Mouse (Mus musculus): ENCODE data around the gene Noxred1. TPM values are rescaled to one million over a fixed set of nuclear protein-coding genes. Genes with fewer than 3 reads are reported as not detected.

Gene Noxred1
- total and polyA plus RNA-seq, 3 experiments: 5.1 to 10.4 (median 6.9) TPM

DNA sequence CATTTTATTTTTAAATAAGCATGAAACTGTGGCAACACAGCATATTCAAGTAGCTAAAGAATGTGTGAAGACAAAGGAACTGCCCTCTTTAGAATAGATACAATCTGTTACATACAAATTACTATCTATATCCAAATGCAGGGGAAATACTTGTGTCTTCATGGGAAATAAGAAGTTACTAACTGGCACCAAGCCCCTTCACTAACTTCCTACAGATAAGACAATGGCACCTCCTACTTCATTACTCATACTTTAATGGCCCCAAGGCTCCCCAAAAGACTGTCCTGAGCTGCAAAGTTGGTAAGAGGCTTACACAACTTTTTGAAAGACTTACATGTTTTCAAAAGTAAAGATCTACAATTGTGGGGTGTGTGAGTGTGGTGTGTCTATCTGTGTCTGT, 20.9 kb downstream of the Noxred1 start:
- Histone ChIP-seq H3K9ac (ENCODE audit: insufficient read depth, low read depth) (no peak overlapping the region), H3K36me3 (replicated peaks in 1 of 2; ENCODE audit: control insufficient read depth in 1 of 2, insufficient read depth in 1 of 2, low read length in 1 of 2) (peaks cover 0 to 6% of the 10 kb centered on the region in 2 experiments), H3K4me3 (replicated peaks in 1 of 3; ENCODE audit: low read depth in 2 of 3, low read length in 2 of 3, poor library complexity in 1 of 3) (no peak overlapping the region), H3K27ac (ENCODE audit: insufficient read depth, low read depth) (no peak overlapping the region), H3K27me3 (replicated peaks) (no peaks in the 10 kb centered on the region), H3K4me1 (ENCODE audit: control insufficient read depth in 1 of 2, insufficient read depth in 2 of 2) (peaks cover 0 to 6% of the 10 kb centered on the region in 2 experiments; a peak in 1 of 4 replicates), H3K79me2 (replicated peaks; ENCODE audit: control insufficient read depth, extremely low read depth, insufficient read depth, poor library complexity, severe bottlenecking) (no peaks in the 10 kb centered on the region), H3K9me3 (replicated peaks; ENCODE audit: low read length) (no peaks in the 10 kb centered on the region), H3K4me2 (ENCODE audit: insufficient read depth, low read depth, poor library complexity, severe bottlenecking) (no peak overlapping the region)
- no peak for DNase-seq (ENCODE audit: extremely low read depth)
- TF ChIP-seq ZC3H11A (IDR thresholded peaks at IDR 0.05; ENCODE audit: low read depth, low read length) (no peak), GABPA (IDR thresholded peaks at IDR 0.05; ENCODE audit: insufficient replicate concordance, low read depth, low read length) (no peak), MYC (IDR thresholded peaks at IDR 0.05; ENCODE audit: low read depth, low read length) (no peak), MXI1 (IDR thresholded peaks at IDR 0.05; ENCODE audit: low read depth, low read length) (no peak)
- dilution Hi-C loops (cut with MboI; ENCODE audit: extremely low pct_ligation_motif_present, extremely low pct_unique_long_range_greater_than_20kb, low sequenced_read_pairs): no loop called here
- in situ Hi-C loops (cut with MboI; ENCODE audit: low pct_ligation_motif_present, low pct_unique_long_range_greater_than_20kb, low sequenced_read_pairs): no loop called here

DNA sequence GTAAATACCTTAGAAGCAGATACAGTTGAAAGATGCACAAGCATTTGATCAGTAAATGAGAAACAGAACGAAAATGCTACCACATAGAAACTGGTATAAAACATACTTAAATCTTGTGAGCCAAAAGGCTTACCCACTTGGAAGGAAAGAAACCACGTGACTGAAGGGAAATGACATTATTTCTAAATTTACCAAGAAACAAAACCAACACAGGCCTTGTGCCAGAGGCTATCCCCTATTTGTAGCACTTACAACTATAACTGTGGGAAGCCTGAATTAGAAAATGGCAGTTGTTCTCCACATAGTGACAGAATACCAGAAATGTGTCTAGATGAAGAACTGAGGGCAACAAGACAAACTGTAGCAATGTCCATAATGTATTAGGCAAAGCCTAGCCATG, 22.5 kb downstream of the Noxred1 start:
- peaks cover 0 to 4% of the 10 kb centered on the region in 2 experiments for H3K36me3 ChIP-seq (replicated peaks in 1 of 2; ENCODE audit: control insufficient read depth in 1 of 2, insufficient read depth in 1 of 2, low read length in 1 of 2)
- dilution Hi-C loops (cut with MboI; ENCODE audit: extremely low pct_ligation_motif_present, extremely low pct_unique_long_range_greater_than_20kb, low sequenced_read_pairs) (no loop called here), in situ Hi-C loops (cut with MboI; ENCODE audit: low pct_ligation_motif_present, low pct_unique_long_range_greater_than_20kb, low sequenced_read_pairs) (no loop called here)
- no peaks in the 10 kb centered on the region for H3K9me3 ChIP-seq (replicated peaks; ENCODE audit: low read length)
- no peak overlapping the region for H3K4me3 ChIP-seq (replicated peaks in 1 of 3; ENCODE audit: low read depth in 2 of 3, low read length in 2 of 3, poor library complexity in 1 of 3)
- H3K4me2 ChIP-seq (ENCODE audit: insufficient read depth, low read depth, poor library complexity, severe bottlenecking): no peak overlapping the region
- peaks cover 0 to 6% of the 10 kb centered on the region in 2 experiments; a peak in 1 of 4 replicates for H3K4me1 ChIP-seq (ENCODE audit: control insufficient read depth in 1 of 2, insufficient read depth in 2 of 2)
- no peaks in the 10 kb centered on the region for H3K79me2 ChIP-seq (replicated peaks; ENCODE audit: control insufficient read depth, extremely low read depth, insufficient read depth, poor library complexity, severe bottlenecking)
- H3K27me3 ChIP-seq (replicated peaks): no peaks in the 10 kb centered on the region
- no peak overlapping the region for H3K9ac ChIP-seq (ENCODE audit: insufficient read depth, low read depth)
- H3K27ac ChIP-seq (ENCODE audit: insufficient read depth, low read depth): no peak overlapping the region
- TF ChIP-seq ZNF384 (IDR thresholded peaks at IDR 0.05; ENCODE audit: low read depth, low read length) (no peak), E2F4 (IDR thresholded peaks at IDR 0.05; ENCODE audit: insufficient replicate concordance, low read depth, low read length) (no peak), PAX5 (IDR thresholded peaks at IDR 0.05; ENCODE audit: low read length) (no peak), USF2 (conservative IDR thresholded peaks at IDR 0.05; ENCODE audit: low read depth, low read length) (peak; percentile 44), ZKSCAN1 (IDR thresholded peaks at IDR 0.05; ENCODE audit: borderline replicate concordance, low read depth, low read length) (no peak), TCF12 (IDR thresholded peaks at IDR 0.05; ENCODE audit: low read depth, low read length) (no peak), USF1 (IDR thresholded peaks at IDR 0.05; ENCODE audit: low read depth, low read length) (peak; percentile 35)
- no peak for DNase-seq (ENCODE audit: extremely low read depth)

DNA sequence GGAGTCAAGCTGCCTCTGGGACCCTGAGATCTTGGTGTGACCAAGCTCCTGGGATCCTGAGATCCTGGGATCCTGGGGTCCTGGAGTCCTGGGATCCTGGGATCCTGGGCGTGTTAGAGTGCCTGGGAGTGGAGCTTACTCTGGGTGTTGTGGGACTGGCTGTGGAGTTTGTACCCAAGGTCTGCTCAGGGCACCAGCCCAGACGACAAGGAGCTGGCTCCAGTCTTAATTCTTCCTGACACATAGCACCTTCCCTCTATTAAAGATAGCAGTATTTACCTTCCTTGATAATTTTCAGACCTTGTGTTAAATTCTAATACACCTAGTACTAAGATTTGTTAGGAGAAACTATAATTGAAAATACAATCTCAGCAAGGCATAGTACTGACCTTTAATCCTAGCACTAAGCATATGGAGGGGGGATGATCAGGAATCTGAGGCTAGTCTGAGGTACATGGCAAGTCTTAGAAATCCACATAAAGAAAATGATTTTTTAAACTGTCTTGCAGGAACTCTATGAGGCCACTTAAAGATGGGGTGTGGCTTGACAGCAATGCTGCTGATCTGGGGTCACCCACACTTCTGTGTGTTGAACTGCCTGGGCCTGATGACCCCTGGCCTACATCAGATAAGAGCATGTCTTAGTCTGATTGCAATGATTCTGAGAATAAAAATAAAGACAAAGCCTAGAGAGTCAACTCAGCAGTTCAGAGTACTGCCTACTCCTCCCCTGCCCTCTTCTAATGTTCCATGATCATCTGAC, 25.5 kb downstream of the Noxred1 start:
- no peak overlapping the region for H3K9ac ChIP-seq (ENCODE audit: insufficient read depth, low read depth)
- H3K27ac ChIP-seq (ENCODE audit: insufficient read depth, low read depth): no peak overlapping the region
- H3K4me2 ChIP-seq (ENCODE audit: insufficient read depth, low read depth, poor library complexity, severe bottlenecking): no peak overlapping the region
- H3K36me3 ChIP-seq (replicated peaks in 1 of 2; ENCODE audit: control insufficient read depth in 1 of 2, insufficient read depth in 1 of 2, low read length in 1 of 2): no peaks in the 10 kb centered on the region
- H3K27me3 ChIP-seq (replicated peaks): no peaks in the 10 kb centered on the region
- in situ Hi-C loops (cut with MboI; ENCODE audit: low pct_ligation_motif_present, low pct_unique_long_range_greater_than_20kb, low sequenced_read_pairs) (no loop called here), dilution Hi-C loops (cut with MboI; ENCODE audit: extremely low pct_ligation_motif_present, extremely low pct_unique_long_range_greater_than_20kb, low sequenced_read_pairs) (no loop called here)
- peaks cover 0 to 6% of the 10 kb centered on the region in 2 experiments; a peak in 1 of 4 replicates for H3K4me1 ChIP-seq (ENCODE audit: control insufficient read depth in 1 of 2, insufficient read depth in 2 of 2)
- no peaks in the 10 kb centered on the region for H3K79me2 ChIP-seq (replicated peaks; ENCODE audit: control insufficient read depth, extremely low read depth, insufficient read depth, poor library complexity, severe bottlenecking)
- DNase-seq (ENCODE audit: extremely low read depth): no peak
- TF ChIP-seq TBP (conservative IDR thresholded peaks at IDR 0.05; ENCODE audit: low read depth, low read length): no peak
- no peak for TF ChIP-seq MAX (IDR thresholded peaks at IDR 0.05; ENCODE audit: low read length)
- no peak for TF ChIP-seq MAZ (IDR thresholded peaks at IDR 0.05; ENCODE audit: low read depth, low read length)
- TF ChIP-seq POLR2A (IDR thresholded peaks at IDR 0.05; ENCODE audit: low read depth, low read length): no peak
- TF ChIP-seq BHLHE40 (IDR thresholded peaks at IDR 0.05; ENCODE audit: low read depth, low read length): no peak
- TF ChIP-seq MAFK (IDR thresholded peaks at IDR 0.05; ENCODE audit: insufficient replicate concordance, low read length): no peak
- no peak for TF ChIP-seq E2F4 (IDR thresholded peaks at IDR 0.05; ENCODE audit: insufficient replicate concordance, low read depth, low read length)
- TF ChIP-seq UBTF (IDR thresholded peaks at IDR 0.05; ENCODE audit: low read depth, low read length): no peak
- no peak for TF ChIP-seq MYC (IDR thresholded peaks at IDR 0.05; ENCODE audit: low read depth, low read length)
- no peak for TF ChIP-seq ZKSCAN1 (IDR thresholded peaks at IDR 0.05; ENCODE audit: borderline replicate concordance, low read depth, low read length)
- TF ChIP-seq GABPA (IDR thresholded peaks at IDR 0.05; ENCODE audit: insufficient replicate concordance, low read depth, low read length): no peak
- TF ChIP-seq PAX5 (IDR thresholded peaks at IDR 0.05; ENCODE audit: low read length): no peak
- TF ChIP-seq JUND (conservative IDR thresholded peaks at IDR 0.05; ENCODE audit: low read depth, low read length): no peak
- TF ChIP-seq ELF1 (IDR thresholded peaks at IDR 0.05; ENCODE audit: low read depth, low read length): no peak
- TF ChIP-seq HCFC1 (IDR thresholded peaks at IDR 0.05; ENCODE audit: low read depth, low read length): no peak
- no peak for TF ChIP-seq CHD2 (IDR thresholded peaks at IDR 0.05; ENCODE audit: low read length)
- no peak overlapping the region for H3K4me3 ChIP-seq (replicated peaks in 1 of 3; ENCODE audit: low read depth in 2 of 3, low read length in 2 of 3, poor library complexity in 1 of 3)
- H3K9me3 ChIP-seq (replicated peaks; ENCODE audit: low read length): no peaks in the 10 kb centered on the region

All from CH12.LX (cell line).